Mouse (Mus musculus) ovary, adult 18-20 months (tissue): ENCODE measurements around the gene Gm10273.

ENCODE experiments used
- DNase-seq: peaks from one replicate; pipeline ENCODE4 v3.0.0; 2022; ENCODE audit warnings: low spot score, mixed read lengths

Gene Gm10273

DNA sequence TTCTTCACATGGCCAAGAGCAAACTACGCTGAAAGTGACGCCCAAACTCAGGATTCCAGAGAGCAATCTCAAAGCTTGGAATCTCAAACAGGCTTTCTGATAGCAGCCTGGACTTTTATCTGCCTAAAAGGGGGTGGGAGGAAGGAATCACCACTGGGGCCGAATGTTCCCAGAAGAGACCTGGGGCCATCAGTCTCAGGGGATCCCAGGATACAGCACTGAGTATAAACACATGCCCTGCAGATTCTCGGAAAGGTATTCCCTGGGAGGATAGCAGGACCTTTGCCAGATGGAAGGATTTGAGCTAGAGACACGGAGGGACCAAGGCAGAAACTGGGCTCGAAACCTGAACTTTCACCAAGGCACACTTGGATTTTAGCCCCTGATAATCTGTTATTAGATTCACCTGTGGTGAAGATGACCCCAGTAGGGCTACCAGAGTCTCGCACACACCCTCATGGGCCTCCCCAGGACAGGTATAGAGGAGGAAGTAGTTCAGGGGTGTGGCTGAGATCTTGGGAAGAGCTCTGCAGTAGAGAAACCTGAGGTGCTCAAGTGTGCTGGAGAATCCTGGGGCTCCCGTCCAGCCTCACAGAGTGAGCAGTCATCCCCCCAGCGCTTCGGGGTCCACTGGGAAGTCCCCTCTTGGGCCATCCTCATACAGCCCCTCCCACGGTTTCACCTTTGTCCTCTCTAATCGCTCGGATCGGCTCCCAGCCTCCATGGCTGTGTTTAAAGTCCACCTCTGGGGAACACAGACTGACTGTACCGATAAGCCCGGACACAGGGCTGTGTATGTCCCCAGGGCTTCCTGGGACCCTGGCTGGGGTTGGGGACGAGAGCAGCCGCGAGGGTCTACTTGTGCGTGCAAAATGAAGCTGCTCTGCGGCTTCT lies 7.7 kb downstream of the Gm10273 start, which contains the start of gene Pla2g12b:
Pla2g12b (plus strand) TSS at position 762 of the 894 bp plus-strand sequence.
- DNase-seq = no peak

DNA sequence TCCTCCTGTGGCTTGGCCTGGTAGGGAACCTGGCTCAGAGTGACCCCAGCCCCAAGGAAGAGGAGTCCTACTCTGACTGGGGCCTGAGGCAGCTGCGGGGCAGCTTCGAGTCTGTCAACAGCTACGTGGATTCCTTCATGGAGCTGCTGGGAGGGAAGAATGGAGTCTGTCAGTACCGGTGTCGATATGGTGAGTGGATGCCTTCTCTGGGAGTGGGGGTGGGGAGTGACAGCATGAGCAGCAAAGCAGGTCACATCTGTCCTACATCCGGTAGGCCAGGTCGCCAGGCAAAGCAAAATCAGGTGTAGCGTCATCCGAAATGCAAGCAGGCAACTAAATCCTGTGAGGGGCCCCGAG lies 8.3 kb downstream of the Gm10273 start:
- no peak for DNase-seq

DNA sequence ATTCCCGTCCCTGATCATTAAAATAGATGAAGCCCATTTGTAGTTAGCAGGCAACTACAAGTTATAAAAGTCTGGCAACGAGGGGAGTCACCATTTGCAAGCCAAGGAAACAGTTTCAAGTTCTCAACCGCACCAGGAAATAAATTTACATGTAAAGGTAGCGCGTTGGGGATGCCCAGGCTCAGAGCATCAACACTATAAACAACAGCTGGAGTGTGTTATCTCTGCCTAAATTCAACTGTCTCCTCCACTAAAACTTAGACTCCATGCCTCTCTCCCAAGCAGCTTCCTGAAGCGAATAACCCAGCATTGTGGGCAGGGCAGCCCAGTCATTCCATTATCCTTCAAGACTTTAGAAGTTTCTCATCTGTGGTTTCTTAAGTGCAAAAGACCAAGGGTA lies 13.1 kb downstream of the Gm10273 start:
- DNase-seq = no peak

- no peak for DNase-seq
Observed at GRCm38 (mm10) chr10:59410264-59410663, 14.8 kb downstream of the Gm10273 start.

DNA sequence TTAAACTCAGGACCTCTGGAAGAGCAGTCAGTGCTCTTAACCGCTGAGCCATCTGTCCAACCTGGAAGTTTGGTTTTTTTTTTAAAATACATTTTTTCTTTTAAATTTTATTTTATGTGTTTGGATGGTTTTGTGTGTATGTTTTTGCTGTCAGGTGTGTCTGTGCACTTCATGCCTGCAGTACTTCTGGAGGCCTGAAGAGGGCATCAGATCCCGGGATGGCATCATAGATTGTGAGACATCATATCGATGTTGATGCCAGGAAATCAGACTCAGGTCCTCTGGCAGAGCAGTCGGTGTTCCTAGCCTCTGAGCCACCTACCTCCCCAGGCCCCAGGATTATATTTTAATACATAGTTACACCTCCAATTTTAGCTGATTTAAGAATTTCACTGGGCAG lies 18.3 kb downstream of the Gm10273 start:
- DNase-seq = no peak

GRCm38 (mm10) chr10:59416623-59417022 lies 21.2 kb downstream of the Gm10273 start:
- DNase-seq = no peak

- DNase-seq = no peak
Observed at GRCm38 (mm10) chr10:59419516-59419915, 24.1 kb downstream of the Gm10273 start.

DNA sequence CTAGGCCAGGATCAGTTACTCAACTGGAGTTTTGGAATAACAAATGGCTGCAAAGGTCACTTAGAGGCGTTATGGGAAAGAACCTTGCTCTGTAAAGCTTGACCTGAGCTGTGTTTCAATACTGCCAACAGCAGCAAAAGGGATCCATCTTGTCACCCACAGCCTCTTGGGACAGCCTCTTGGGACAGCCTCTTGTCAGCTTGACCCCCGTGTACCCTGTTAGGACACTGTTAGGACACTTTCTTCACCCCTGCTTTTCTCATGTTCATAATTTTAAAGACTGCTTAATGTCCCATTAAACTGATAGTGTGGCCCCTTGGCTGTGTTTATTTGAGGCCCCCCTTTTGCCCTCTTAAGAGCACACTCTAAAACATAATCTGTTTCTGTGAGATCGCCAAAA lies 29.0 kb downstream of the Gm10273 start:
- no peak for DNase-seq

DNA sequence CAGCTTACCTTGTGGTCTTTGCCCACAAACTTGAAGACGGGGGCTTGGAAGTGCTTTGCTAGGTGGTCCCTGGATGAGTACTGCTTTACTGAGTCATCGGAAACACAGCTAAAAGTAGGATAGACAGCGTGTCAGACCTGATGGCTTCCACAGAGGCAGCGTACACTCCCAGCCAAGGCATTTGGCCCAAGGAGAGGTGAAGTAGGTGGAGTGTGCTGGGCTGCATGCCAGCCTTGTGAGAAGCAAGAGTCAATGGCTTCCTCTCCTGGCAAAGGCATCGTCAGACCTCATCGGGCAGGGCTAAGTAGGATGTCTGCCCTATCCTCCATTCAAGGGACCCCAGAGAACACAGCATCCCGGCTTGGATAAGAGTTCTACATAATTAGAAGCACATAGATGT lies 29.9 kb downstream of the Gm10273 start:
- DNase-seq = no peak

- DNase-seq = no peak
Observed at GRCm38 (mm10) chr10:59426371-59426770, 30.9 kb downstream of the Gm10273 start.

DNA sequence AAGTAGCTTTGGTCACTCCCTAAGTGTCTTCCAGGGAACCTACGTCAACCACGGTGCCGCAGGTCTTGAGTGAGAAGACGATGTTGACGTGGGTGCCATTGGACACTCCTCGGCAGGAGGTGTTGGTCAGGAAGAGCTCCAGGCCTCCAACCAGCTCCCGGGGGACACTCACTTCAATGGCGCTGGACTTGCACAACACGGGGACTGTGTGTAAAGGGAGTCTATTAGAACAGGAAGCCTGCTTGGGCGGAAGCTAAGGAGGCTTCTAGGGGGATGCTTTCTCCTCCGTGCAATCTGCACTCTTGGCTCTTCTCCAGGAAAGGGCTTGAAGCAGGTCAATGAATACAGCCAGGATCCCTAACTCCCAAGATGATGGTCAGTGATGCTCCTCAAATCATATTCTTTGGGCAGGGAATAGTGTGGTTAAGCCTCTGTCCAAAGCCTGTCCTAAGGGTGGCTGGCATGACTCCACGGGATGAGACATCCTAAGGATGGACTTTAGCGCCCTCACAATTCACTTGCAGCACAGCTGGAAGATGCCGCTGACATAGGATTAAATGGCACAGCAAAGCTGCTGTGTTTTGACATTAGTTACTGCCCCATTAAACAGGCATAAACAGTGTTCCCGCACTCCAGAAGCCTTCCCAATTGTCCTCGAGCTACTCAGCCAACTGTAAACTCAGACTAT lies 34.2 kb downstream of the Gm10273 start:
- DNase-seq = no peak

- no peak for DNase-seq
Observed at GRCm38 (mm10) chr10:59430701-59431218, 35.3 kb downstream of the Gm10273 start.

DNA sequence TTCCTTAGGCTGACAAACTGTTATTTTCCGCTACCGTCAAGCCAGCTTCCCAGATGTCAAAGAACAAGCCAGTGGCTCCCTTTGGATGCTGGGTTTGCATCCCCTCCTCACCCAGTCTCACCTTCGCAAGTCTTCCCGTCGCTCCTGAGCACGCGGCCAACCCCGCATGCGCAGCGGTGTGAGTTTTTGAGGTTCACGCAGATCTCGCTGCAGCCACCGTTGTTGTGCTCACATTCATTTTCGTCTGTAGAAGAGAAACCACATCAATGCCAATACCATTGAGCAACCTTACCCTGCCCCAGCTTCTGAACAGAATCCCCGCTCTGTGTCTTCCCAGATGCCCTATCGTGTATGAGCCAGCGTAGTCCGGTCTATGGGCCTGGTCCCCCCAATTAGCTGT lies 40.3 kb downstream of the Gm10273 start:
- no peak for DNase-seq

DNA sequence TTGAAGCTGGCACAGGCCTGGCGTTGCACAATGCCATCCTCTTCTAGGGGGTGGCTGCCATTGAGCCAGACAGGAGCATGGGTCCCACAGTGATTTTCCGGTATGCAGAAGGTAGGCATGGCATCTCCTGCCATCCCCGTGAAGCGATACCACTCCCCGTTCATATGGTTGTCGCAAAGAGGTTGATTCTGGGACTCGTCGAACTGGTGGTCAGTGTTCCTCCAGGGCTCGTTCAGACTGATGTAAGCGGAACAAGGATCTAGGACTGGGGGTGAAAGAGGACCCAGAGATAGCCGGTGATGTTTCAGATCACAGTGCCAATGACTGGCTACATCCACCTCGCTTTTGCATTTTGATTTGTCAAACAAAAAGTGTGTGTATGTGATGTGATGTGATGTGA lies 43.2 kb downstream of the Gm10273 start:
- no peak for DNase-seq

DNA sequence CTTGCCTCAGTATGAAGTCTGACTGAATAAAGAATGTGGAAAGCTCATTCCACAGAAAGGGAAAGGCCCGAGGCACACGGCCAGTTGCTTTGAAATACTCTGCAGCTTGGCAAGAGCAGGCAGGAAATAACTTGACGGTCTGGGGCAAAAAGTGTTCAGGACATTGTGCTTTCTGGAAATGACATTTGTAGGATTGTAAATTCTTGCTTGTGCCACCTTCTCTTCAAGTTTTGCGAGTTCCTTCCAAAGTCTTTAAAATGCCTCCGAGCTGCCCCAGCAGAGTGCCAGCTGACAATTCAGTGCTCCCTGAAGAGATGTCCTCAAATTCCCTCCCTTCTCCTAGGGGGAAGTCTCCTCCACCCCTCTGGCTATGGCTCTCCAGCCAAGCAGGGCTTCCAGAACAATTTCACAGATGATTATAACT lies 44.1 kb downstream of the Gm10273 start:
- no peak for DNase-seq

- no peak for DNase-seq
Observed at GRCm38 (mm10) chr10:59440177-59440576, 44.7 kb downstream of the Gm10273 start.

DNA sequence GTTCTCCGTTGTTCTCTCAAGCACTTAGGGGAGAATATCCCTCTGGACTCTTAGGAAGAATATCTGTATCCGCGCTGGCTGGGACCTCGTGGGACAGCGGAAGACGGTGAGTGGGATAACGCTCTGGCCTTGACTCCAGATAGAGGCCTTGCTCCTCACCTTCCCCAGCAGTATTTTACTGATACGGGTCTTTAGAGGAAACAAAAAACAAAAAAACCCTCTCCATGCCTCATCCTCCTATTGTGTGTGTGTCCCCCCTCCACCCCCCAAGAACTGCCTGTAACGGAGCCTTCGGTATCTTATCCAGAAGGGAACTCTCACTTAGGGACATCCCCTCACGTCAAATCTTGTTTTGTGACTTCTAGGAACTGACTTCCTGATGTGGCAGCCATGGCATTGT lies 46.3 kb downstream of the Gm10273 start, which contains the start of gene Oit3:
Oit3 (minus strand) TSS at position 44 of the 400 bp plus-strand sequence.
- no peak for DNase-seq

- peak; percentile 75 for DNase-seq
Observed at GRCm38 (mm10) chr10:59443212-59443611, 47.8 kb downstream of the Gm10273 start.

DNA sequence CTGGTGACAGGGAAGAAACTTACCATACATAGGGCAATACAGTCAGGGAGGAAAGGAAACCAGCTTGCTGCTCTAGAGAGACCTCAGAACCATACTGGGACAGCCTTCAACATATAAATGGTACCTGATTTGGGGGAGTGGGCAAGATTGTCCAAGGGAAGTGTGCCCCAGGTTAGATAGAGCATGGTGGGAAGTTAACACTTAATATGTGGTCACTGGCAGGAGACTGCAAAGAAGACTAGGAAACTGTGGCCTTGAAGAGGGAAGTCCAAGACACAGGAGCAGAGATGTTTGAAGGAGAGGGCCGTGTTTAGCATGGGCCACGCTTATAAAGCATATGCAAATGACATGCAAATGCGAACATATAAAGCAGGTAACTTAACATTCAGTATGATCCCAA lies 48.7 kb downstream of the Gm10273 start:
- no peak for DNase-seq

- DNase-seq = no peak
Observed at GRCm38 (mm10) chr10:59444635-59445034, 49.2 kb downstream of the Gm10273 start.
